Mouse (Mus musculus): ENCODE results near the gene Npl. TPM values are rescaled to one million over a fixed set of nuclear protein-coding genes. Genes with fewer than 3 reads are reported as not detected.

The Npl gene
- 17.8 and 21.3 TPM in 2 replicates for polyA plus RNA-seq (2014; fragmentation: Nextera tagmentation; extraction: Ambion mirVana)

DNA sequence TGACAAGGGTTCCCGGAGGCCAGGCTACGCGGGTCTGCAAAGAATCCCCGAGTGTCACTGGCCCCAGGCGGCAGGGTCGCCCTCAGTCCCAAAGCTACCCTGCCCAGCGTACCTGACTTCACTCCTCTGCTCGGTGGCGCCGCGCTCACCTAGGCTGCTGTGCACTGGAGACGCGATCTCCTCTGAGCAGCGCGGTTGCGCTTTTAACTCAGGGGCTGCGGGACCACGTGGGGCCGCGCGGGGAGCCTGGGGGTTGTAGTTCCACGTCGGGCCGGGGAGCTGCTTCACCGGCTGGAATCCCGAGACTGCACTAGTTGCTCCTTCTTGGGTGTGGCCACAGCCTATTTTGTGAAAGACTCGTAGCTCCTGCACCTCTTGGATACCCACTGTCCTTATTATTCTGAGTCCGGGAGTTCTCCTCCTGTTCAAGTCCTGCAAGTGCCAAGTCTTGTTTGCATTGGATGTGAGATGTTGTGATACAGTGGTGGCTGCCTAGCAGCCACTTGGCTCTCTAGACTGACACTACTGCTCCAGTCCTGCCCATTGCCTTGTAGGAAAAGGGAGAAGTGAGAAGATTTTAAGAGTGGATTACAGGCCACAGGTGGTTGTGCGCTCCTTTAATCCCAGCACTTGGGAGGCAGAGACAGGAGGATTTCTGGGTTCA, at the start of gene Npl:
Gene Npl, minus strand, starts transcription at position 510 of the 664 bp plus-strand sequence.
- peak within 1 kb of the TSS; percentile 56 for H3K9ac ChIP-seq (ENCODE audit: low read depth, low read length)
- no peaks in the 10 kb centered on the region for H3K9me3 ChIP-seq (ENCODE audit: control insufficient read depth, low read length)
- no peaks in the 10 kb centered on the region for H3K36me3 ChIP-seq (ENCODE audit: control insufficient read depth, insufficient read depth, low read length)
- no peaks in the 10 kb centered on the region for H3K27me3 ChIP-seq (ENCODE audit: control insufficient read depth, insufficient read depth, low read length)
- WGBS, result 6% methylated on average over 29 of the region's 29 CpGs
- peak within 1 kb of the TSS; percentile 66 for H3K4me2 ChIP-seq (replicated peaks; ENCODE audit: low read depth, low read length)
- peak; percentile 91 for ATAC-seq (ENCODE audit: low FRiP score, low TSS enrichment)
- peak within 1 kb of the TSS; percentile 50 for H3K4me3 ChIP-seq (ENCODE audit: low read length)
- H3K27ac ChIP-seq (ENCODE audit: low read depth, low read length), result no peak within 1 kb of the TSS
- no peaks in the 10 kb centered on the region for H3K4me1 ChIP-seq (ENCODE audit: control insufficient read depth, insufficient read depth, low read length)

DNA sequence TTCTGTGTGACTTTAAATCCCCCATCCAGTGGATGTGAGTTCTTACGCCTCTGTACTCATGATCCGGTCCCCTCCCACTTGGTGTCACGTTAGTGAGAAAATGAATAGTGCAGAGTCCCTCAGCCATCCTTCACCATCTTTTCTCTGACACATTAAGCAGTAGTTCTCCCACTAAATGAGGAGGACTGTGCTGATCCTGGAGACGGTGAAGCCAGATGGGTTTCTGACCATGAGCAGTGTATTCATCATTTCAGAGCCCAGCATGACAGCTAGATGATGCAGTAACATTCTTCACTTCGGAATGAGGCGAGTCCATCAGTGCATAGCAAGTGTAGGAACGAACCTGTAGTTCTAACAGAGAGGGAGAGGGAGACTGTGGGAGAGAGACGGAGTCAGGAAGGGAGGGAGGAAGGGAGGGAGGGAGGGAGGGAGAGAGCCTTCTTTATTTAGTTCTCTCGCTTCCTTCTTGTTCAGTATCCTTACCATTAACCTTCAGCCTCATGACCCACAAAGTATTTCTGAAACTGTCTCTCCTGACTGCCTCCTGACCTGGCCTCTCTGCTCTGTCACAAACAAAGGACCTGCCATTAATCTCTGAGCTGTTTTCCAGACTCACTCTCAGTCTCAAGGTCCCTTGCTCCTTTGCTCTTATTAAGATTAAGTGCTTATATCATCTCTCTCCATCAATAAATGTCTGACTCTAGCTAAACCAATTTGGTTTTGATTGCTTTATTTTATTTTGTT, 49.6 kb upstream of the Npl start:
- Histone ChIP-seq H3K4me3 (ENCODE audit: low read length) (no peak overlapping the region), H3K27ac (ENCODE audit: low read depth, low read length) (peak overlapping the region; percentile 53; the same call in 1 of the 2 replicates), H3K27me3 (ENCODE audit: control insufficient read depth, insufficient read depth, low read length) (no peaks in the 10 kb centered on the region), H3K9me3 (ENCODE audit: control insufficient read depth, low read length) (no peaks in the 10 kb centered on the region), H3K4me2 (replicated peaks; ENCODE audit: low read depth, low read length) (peak overlapping the region; percentile 6; the same call in 1 of the 2 replicates), H3K4me1 (ENCODE audit: control insufficient read depth, insufficient read depth, low read length) (peaks cover 7% of the 10 kb centered on the region; the same call in 1 of the 2 replicates), H3K36me3 (ENCODE audit: control insufficient read depth, insufficient read depth, low read length) (no peaks in the 10 kb centered on the region), H3K9ac (ENCODE audit: low read depth, low read length) (no peak overlapping the region)
- WGBS, result 10% methylated on average over 9 of the region's 9 CpGs
- peak; percentile 55; the same call in 1 of the 2 replicates for ATAC-seq (ENCODE audit: low FRiP score, low TSS enrichment)

DNA sequence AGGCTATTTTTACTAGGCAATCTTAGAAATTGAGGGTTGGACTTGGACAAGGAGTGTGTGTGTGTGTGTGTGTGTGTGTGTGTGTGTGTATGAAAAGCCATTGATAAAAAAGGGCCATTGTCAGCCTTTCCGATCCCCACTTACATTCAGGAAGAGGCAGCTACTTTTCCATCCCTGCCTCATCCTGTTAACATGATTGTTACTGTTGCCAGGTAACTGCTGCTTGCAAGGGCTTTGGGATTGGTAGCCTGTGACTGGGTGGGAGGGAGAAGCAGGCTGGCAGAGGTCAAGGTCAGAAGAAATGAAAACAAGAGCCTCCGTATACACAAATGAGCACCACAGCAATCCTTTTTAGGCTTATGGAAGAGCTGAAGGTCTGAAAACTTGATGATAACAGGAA, 48.9 kb upstream of the Npl start:
- no peaks in the 10 kb centered on the region for H3K36me3 ChIP-seq (ENCODE audit: control insufficient read depth, insufficient read depth, low read length)
- no peak overlapping the region for H3K27ac ChIP-seq (ENCODE audit: low read depth, low read length)
- H3K27me3 ChIP-seq (ENCODE audit: control insufficient read depth, insufficient read depth, low read length), result no peaks in the 10 kb centered on the region
- WGBS, result 15% methylated on average over 2 of the region's 2 CpGs
- peak; percentile 84 for ATAC-seq (ENCODE audit: low FRiP score, low TSS enrichment)
- H3K4me3 ChIP-seq (ENCODE audit: low read length), result no peak overlapping the region
- peaks cover 7% of the 10 kb centered on the region; the same call in 1 of the 2 replicates for H3K4me1 ChIP-seq (ENCODE audit: control insufficient read depth, insufficient read depth, low read length)
- H3K4me2 ChIP-seq (replicated peaks; ENCODE audit: low read depth, low read length), result no peak overlapping the region
- H3K9ac ChIP-seq (ENCODE audit: low read depth, low read length), result no peak overlapping the region
- H3K9me3 ChIP-seq (ENCODE audit: control insufficient read depth, low read length), result no peaks in the 10 kb centered on the region

DNA sequence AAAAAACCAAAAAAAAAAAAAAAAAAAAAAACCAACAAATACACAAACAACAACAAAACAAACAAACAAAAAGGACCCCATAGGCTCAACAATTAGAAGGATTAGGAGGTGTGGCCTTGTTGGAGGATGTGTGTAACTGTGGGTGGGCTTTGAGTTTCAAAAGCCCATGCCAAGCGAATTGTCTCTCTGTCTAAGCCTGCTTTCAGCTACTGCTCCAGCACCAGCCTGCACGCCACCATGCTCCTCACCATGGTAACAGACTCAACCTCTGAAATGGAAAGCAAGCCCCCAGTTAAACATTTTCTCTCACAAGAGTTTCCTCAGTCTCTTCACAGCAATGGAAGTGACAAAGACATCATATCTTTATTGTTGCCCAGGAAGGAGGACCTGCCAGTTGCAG, 43.8 kb upstream of the Npl start:
- H3K4me3 ChIP-seq (ENCODE audit: low read length), result no peak overlapping the region
- no peak for ATAC-seq (ENCODE audit: low FRiP score, low TSS enrichment)
- no peaks in the 10 kb centered on the region for H3K27me3 ChIP-seq (ENCODE audit: control insufficient read depth, insufficient read depth, low read length)
- H3K36me3 ChIP-seq (ENCODE audit: control insufficient read depth, insufficient read depth, low read length), result no peaks in the 10 kb centered on the region
- H3K9ac ChIP-seq (ENCODE audit: low read depth, low read length), result no peak overlapping the region
- H3K4me1 ChIP-seq (ENCODE audit: control insufficient read depth, insufficient read depth, low read length), result no peaks in the 10 kb centered on the region
- H3K9me3 ChIP-seq (ENCODE audit: control insufficient read depth, low read length), result no peaks in the 10 kb centered on the region
- H3K4me2 ChIP-seq (replicated peaks; ENCODE audit: low read depth, low read length), result no peak overlapping the region
- no peak overlapping the region for H3K27ac ChIP-seq (ENCODE audit: low read depth, low read length)
- 85% methylated on average over 2 of the region's 2 CpGs for WGBS

DNA sequence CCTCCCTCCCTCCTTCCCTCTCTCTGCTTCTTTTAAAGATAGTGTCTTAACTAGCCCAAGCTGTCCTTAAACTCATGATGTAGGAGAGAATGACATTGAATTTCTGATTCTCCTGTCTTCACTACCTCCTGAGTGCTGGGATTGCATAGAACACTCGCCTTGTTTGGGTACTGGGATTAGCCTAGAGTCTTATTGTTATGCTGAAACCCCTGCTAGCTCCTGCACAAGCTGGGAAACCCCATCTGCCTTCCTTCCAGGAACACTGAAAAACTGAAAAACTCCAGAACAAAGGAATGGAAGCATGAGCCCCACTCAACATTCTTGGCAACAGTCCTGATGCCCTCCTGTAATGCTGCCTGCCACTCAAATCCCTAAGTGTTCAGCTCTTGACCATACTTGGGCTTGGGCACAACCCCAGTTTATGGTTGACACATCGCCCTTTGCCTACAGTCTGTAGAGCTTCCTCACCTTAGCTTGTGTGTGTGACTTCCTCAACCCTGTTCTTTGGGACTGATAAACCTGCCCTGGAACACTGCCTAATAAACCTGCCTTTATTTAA, 40.4 kb upstream of the Npl start:
- no peaks in the 10 kb centered on the region for H3K27me3 ChIP-seq (ENCODE audit: control insufficient read depth, insufficient read depth, low read length)
- H3K27ac ChIP-seq (ENCODE audit: low read depth, low read length), result no peak overlapping the region
- H3K4me3 ChIP-seq (ENCODE audit: low read length), result no peak overlapping the region
- H3K4me2 ChIP-seq (replicated peaks; ENCODE audit: low read depth, low read length), result no peak overlapping the region
- H3K36me3 ChIP-seq (ENCODE audit: control insufficient read depth, insufficient read depth, low read length), result no peaks in the 10 kb centered on the region
- no peak for ATAC-seq (ENCODE audit: low FRiP score, low TSS enrichment)
- H3K4me1 ChIP-seq (ENCODE audit: control insufficient read depth, insufficient read depth, low read length), result no peaks in the 10 kb centered on the region
- H3K9ac ChIP-seq (ENCODE audit: low read depth, low read length), result no peak overlapping the region
- H3K9me3 ChIP-seq (ENCODE audit: control insufficient read depth, low read length), result no peaks in the 10 kb centered on the region
- WGBS, result 76% methylated on average over 2 of the region's 2 CpGs

DNA sequence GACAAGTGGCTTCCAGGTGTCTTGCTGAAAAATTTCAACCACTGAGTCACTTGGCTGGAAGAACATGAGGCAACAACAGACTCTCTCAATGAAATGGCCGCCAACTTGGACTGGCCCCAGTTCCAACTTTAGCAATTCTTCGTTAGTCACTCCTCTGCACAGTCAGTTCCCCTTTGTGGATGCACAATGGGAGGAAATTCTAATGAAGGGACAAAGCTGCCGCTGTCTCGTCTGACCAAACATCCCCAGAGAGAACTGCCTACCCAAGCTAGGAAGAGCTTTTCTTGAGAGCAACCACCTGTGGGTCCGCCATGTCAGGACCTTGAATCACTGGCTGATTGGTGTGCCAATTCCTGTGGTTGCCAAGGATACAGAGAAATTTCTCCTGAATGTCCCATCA, 38.1 kb upstream of the Npl start:
- H3K4me1 ChIP-seq (ENCODE audit: control insufficient read depth, insufficient read depth, low read length), result no peaks in the 10 kb centered on the region
- H3K9me3 ChIP-seq (ENCODE audit: control insufficient read depth, low read length), result no peaks in the 10 kb centered on the region
- no peak overlapping the region for H3K4me3 ChIP-seq (ENCODE audit: low read length)
- 85% methylated on average over 5 of the region's 5 CpGs for WGBS
- no peak for ATAC-seq (ENCODE audit: low FRiP score, low TSS enrichment)
- no peak overlapping the region for H3K9ac ChIP-seq (ENCODE audit: low read depth, low read length)
- H3K27ac ChIP-seq (ENCODE audit: low read depth, low read length), result no peak overlapping the region
- no peak overlapping the region for H3K4me2 ChIP-seq (replicated peaks; ENCODE audit: low read depth, low read length)
- no peaks in the 10 kb centered on the region for H3K36me3 ChIP-seq (ENCODE audit: control insufficient read depth, insufficient read depth, low read length)
- no peaks in the 10 kb centered on the region for H3K27me3 ChIP-seq (ENCODE audit: control insufficient read depth, insufficient read depth, low read length)

DNA sequence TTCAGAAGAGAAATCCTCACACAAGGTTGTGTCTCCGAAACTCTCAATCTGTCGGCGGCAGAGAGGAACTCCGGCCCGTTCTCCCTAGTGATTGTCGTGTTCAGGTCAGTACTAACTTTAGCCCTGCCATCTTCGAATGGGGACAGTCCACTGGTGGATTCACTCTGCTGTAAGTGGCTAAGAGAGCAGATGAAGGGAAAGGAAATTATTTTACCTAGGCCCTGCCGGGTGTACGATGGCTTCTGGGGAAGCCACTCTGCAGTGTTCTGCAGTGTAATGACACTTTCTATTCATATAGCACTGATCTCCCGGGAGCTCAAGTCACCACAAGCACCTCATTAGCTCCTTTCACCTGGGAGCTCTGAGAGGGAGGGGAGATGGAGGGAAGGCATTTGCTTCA, 37.0 kb upstream of the Npl start:
- WGBS, result 86% methylated on average over 10 of the region's 10 CpGs
- no peak overlapping the region for H3K4me2 ChIP-seq (replicated peaks; ENCODE audit: low read depth, low read length)
- H3K27ac ChIP-seq (ENCODE audit: low read depth, low read length), result no peak overlapping the region
- no peak for ATAC-seq (ENCODE audit: low FRiP score, low TSS enrichment)
- H3K4me1 ChIP-seq (ENCODE audit: control insufficient read depth, insufficient read depth, low read length), result no peaks in the 10 kb centered on the region
- H3K9me3 ChIP-seq (ENCODE audit: control insufficient read depth, low read length), result no peaks in the 10 kb centered on the region
- H3K4me3 ChIP-seq (ENCODE audit: low read length), result no peak overlapping the region
- H3K36me3 ChIP-seq (ENCODE audit: control insufficient read depth, insufficient read depth, low read length), result no peaks in the 10 kb centered on the region
- no peaks in the 10 kb centered on the region for H3K27me3 ChIP-seq (ENCODE audit: control insufficient read depth, insufficient read depth, low read length)
- no peak overlapping the region for H3K9ac ChIP-seq (ENCODE audit: low read depth, low read length)

DNA sequence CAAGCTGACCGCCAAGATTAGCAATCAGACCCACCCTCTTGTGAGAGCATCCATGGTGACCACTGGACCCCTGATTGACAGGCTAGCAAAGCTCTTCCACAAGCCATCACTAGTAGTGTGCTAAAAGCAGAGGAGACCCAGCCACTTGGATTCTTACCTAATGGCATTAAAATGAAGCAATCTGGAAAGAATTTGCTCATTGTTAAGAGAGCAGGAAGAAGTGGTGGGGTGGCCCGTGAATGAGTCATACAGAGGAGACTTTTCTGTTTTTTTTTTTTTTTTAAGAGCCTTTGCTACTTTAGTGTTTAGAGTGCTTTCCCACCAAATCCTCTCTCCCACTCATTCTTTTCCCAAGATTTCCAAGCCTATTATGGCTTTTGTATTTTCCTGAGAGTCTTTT, 35.9 kb upstream of the Npl start:
- Histone ChIP-seq H3K9me3 (ENCODE audit: control insufficient read depth, low read length) (no peaks in the 10 kb centered on the region), H3K36me3 (ENCODE audit: control insufficient read depth, insufficient read depth, low read length) (no peaks in the 10 kb centered on the region), H3K4me3 (ENCODE audit: low read length) (no peak overlapping the region), H3K4me1 (ENCODE audit: control insufficient read depth, insufficient read depth, low read length) (no peaks in the 10 kb centered on the region), H3K27me3 (ENCODE audit: control insufficient read depth, insufficient read depth, low read length) (no peaks in the 10 kb centered on the region), H3K27ac (ENCODE audit: low read depth, low read length) (no peak overlapping the region), H3K9ac (ENCODE audit: low read depth, low read length) (no peak overlapping the region), H3K4me2 (replicated peaks; ENCODE audit: low read depth, low read length) (no peak overlapping the region)
- ATAC-seq (ENCODE audit: low FRiP score, low TSS enrichment), result no peak
- WGBS, result 71% methylated on average over 2 of the region's 2 CpGs

DNA sequence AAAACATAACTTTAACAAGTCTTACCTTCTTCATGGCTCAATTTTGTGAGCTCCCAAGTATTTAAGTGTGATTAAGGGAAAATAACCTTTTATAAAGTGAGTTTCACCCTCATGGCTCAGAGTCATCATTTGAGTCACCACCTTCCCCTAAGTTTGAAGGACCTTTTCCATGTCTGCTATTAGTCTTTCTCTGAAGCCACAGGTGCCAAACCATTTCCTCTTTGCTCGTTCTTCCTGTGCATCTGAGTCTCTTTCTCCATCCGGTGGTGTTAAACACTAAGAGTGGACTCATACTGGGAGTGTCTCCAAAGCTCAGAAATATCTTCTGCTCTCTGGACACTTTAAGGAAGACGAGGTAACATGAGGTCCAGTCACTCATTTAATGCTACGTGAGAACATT, 33.3 kb upstream of the Npl start:
- no peaks in the 10 kb centered on the region for H3K36me3 ChIP-seq (ENCODE audit: control insufficient read depth, insufficient read depth, low read length)
- no peaks in the 10 kb centered on the region for H3K27me3 ChIP-seq (ENCODE audit: control insufficient read depth, insufficient read depth, low read length)
- H3K4me1 ChIP-seq (ENCODE audit: control insufficient read depth, insufficient read depth, low read length), result no peaks in the 10 kb centered on the region
- no peak for ATAC-seq (ENCODE audit: low FRiP score, low TSS enrichment)
- H3K4me3 ChIP-seq (ENCODE audit: low read length), result no peak overlapping the region
- H3K9ac ChIP-seq (ENCODE audit: low read depth, low read length), result no peak overlapping the region
- no peaks in the 10 kb centered on the region for H3K9me3 ChIP-seq (ENCODE audit: control insufficient read depth, low read length)
- H3K4me2 ChIP-seq (replicated peaks; ENCODE audit: low read depth, low read length), result no peak overlapping the region
- H3K27ac ChIP-seq (ENCODE audit: low read depth, low read length), result no peak overlapping the region
- 74% methylated on average over 4 of the region's 4 CpGs for WGBS

All from kidney, embryonic 14.5 days (tissue).